Mouse (Mus musculus) left cerebral cortex, adult 2 months (tissue): ENCODE measurements around the gene Sfrp5. TPM values are rescaled to one million over a fixed set of nuclear protein-coding genes. Genes with fewer than 3 reads are reported as not detected.

Experiments
- DNase-seq, 2 experiments: peaks; one replicate each; pipeline ENCODE4 v3.0.0; 2021 to 2022; ENCODE audit warnings: low spot score in 2 of 2, mixed read lengths in 1 of 2; ENCODE audit errors: extremely low spot score in 1 of 2
- H3K27ac ChIP-seq: fragments of 200-600 bp; 2 replicates; pipeline ENCODE4 v1.8.1; 2022
- H3K4me3 ChIP-seq: fragments of 200-600 bp; 2 replicates; pipeline ENCODE4 v1.8.1; 2022
- CTCF ChIP-seq: fragments of 200-600 bp; IDR thresholded peaks from 2 replicates; pipeline ENCODE4 v1.8.1; 2022; ENCODE audit warnings: antibody characterized with exemption, mild to moderate bottlenecking, moderate library complexity
- intact Hi-C: fragments of 180-260 bp; cut with DNase I; formaldehyde crosslinking; loops from one replicate; pipeline ENCODE4 v1.15.1; 2025
- total RNA-seq, 2 experiments: library from RNA; stranded (reverse); gene quantifications; 2 replicates each; pipeline ENCODE4 v1.2.3; 2021

Sfrp5 gene
- total RNA-seq, 2 experiments from 2014 or later = 0.48 to 0.65 TPM

- Histone ChIP-seq H3K27ac (no peak overlapping the region), H3K4me3 (no peak overlapping the region)
- DNase-seq = no peak
- no peak for TF ChIP-seq CTCF
- intact Hi-C loops = no loop called here
These were observed 37.9 kb downstream of the Sfrp5 start for GRCm38 (mm10) chr19:42164188-42164587.

GRCm38 (mm10) chr19:42163764-42164163 lies 38.3 kb downstream of the Sfrp5 start, which contains the start of gene Zfyve27:
Gene Zfyve27, plus strand, starts transcription at chr19:42163951.
- no peak for DNase-seq
- Histone ChIP-seq H3K4me3 (no peak within 1 kb of the TSS), H3K27ac (no peak within 1 kb of the TSS)
- no peak for TF ChIP-seq CTCF
- intact Hi-C loops = no loop called here

DNA sequence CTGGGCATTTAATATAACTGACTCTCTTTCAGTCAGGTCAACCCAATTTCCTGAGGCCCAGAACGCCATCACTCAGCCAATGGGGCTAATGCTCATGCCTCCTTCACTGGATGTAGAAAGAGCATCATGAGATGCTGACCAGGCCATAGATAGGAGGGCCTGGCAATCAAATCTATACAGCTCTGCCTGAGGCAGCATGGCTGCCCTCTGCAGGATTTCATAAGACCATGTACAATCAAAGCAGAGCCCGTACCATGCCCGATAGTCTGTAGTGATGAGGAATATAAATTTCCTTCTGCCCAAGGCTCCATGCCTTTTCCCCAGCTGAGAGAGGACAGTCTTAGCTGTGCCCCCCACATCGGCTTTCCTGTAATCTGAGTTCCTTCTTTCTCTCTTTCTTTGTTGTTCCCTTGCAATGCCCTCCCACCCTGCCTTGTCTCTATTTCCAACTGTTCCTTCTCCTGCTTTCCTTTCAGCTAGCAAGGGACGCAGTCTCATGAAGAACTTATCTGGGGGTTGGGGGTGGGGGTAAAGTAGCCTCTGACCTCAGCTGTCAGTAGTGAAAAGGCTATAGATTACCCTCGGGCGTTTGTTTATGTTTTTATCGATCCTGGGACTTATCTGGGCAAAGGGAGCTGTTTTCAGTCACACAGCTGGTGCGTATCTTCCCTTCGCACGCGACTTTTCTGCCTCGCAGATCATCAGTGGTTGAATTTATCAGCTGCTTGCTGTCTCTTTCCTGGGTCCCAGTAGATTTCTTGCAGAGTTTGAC lies 43.6 kb downstream of the Sfrp5 start:
- no peak for DNase-seq
- H3K27ac ChIP-seq = no peak overlapping the region
- no peak; the same call in 1 of the 2 replicates for TF ChIP-seq CTCF
- intact Hi-C loops = no loop called here
- no peak overlapping the region for H3K4me3 ChIP-seq

GRCm38 (mm10) chr19:42157493-42158237 lies 44.4 kb downstream of the Sfrp5 start:
- no peak for DNase-seq
- Histone ChIP-seq H3K27ac (no peak overlapping the region), H3K4me3 (no peak overlapping the region)
- intact Hi-C loops = no loop called here
- no peak for TF ChIP-seq CTCF

DNA sequence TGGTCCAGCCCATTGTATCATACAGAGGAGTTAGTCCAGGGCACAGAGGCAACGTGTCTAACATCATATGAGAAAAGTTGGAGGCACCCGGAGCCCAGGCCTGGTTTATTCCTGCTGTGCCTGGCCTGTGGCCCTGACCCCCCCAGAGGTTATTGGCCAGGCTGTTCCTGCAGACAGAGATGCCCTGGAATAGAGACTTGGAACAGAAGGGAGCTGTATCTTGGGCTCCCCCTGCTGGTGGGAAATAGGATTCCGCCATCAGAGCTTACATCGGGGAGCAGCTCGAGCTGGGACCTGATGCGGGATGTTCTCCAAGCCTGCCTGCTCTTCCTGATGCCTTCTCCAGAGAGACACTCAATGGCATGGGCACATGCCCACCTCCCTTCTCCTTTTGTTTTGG lies 50.1 kb downstream of the Sfrp5 start:
- peak; percentile 82 to 88 for DNase-seq
- Histone ChIP-seq H3K27ac (no peak overlapping the region), H3K4me3 (no peak overlapping the region)
- intact Hi-C loops = loop anchor here (2.0 to 5.0 kb wide), 2 partner anchors 61 to 115 kb away; partner anchors contain the start of genes Ankrd2 and Pi4k2a
- peak; percentile 98 for TF ChIP-seq CTCF

DNA sequence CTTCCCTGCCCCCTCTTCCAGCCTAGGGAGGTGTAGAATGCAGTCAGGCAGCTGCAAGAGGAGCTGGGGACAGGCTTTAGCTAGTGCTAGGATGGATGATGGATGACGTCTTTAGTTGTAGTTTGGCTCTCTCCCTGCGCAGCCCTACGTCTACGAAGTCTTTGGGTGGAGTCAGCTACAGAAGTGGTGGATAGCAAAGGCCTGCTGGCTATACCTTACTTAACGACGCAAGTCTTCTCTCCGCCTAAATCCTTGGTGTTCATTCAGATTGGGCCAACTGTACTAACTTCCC lies 53.5 kb downstream of the Sfrp5 start:
- no peak for TF ChIP-seq CTCF
- Histone ChIP-seq H3K27ac (peak overlapping the region; percentile 97), H3K4me3 (peak overlapping the region; percentile 66)
- DNase-seq = no peak
- intact Hi-C loops = no loop called here

Other genes starting within 250 kb of the Sfrp5 start
- 10 to 100 TPM; 34.7 to 38.2 TPM for gene Mms19, start 221.1 kb downstream of the Sfrp5 start, total RNA-seq
- 10 to 100 TPM; 10.9 to 12.1 TPM for gene Ubtd1, start 220.5 kb downstream of the Sfrp5 start, total RNA-seq
- gene Ankrd2, start 166.3 kb downstream of the Sfrp5 start, total RNA-seq = under 1 TPM in 1 of 2 experiments, not detected in 1; 0.42 TPM
- 1 to 10 TPM; 4.1 to 4.2 TPM for gene Hoga1, start 156.6 kb downstream of the Sfrp5 start, total RNA-seq
- gene 4933411K16Rik, start 150.0 kb downstream of the Sfrp5 start, total RNA-seq = 1 to 10 TPM in 1 of 2 experiments, under 1 TPM in 1; 0.75 to 1.2 TPM
- 10 to 100 TPM; 64.0 to 66.2 TPM for gene Morn4, start 115.9 kb downstream of the Sfrp5 start, total RNA-seq
- 10 to 100 TPM; 65.6 to 67.3 TPM for gene Pi4k2a, start 111.8 kb downstream of the Sfrp5 start, total RNA-seq
- 10 to 100 TPM; 27.6 to 30.9 TPM for gene Avpi1, start 73.2 kb downstream of the Sfrp5 start, total RNA-seq
- 10 to 100 TPM in 1 of 2 experiments, 1 to 10 TPM in 1; 8.0 to 10.6 TPM for gene Marveld1, start 54.9 kb downstream of the Sfrp5 start, total RNA-seq
- gene Zfyve27, start 38.3 kb downstream of the Sfrp5 start, total RNA-seq = 100 to 1,000 TPM in 1 of 2 experiments, 10 to 100 TPM in 1; 87.7 to 107 TPM
- 100 to 1,000 TPM; 124 TPM for gene Golga7b, start 45.3 kb upstream of the Sfrp5 start, total RNA-seq
- gene Crtac1, start 229.5 kb upstream of the Sfrp5 start, total RNA-seq = 10 to 100 TPM; 62.9 to 72.8 TPM